In the genomic region with DNA sequence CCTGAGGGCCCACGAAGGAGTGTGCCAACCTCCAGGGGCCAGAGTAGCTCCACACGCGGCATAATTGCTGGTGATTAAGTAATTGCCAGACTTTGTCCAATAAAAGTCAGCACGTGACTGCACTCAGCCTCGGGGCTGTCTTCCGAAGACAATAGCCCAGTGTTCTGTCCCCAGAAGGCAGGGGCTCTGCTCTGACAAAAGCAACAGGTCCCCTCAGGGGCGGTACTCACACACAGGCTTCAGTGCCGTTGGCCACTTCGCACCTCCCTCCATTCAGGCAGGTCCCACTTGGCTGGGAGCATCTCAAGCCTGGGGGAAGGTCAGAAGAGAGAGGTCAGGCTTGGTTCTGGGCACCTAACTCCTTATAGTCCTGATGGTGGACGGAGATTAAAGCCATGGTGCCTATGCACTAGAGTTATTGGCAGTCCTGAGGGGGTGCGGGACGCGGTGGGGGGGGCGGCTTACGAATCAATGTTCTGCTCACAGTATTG, we compare ENCODE assay signal across 8 mouse cellular contexts. TPM values are rescaled to one million over a fixed set of nuclear protein-coding genes. Genes with fewer than 3 reads are reported as not detected.
DNase-seq lines count a peak whose midpoint lies in the region; ATAC-seq and TF ChIP-seq lines count a peak whose summit lies in the region.

No protein-coding gene starts in this region.

- H3K4me3 ChIP-seq in heart, embryonic 11.5 days (ENCODE audit: low read depth, low read length), result peak overlapping the region; percentile 73
- H3K4me3 ChIP-seq in forebrain, postnatal 0 days (ENCODE audit: low read depth, low read length), result peak overlapping the region; percentile 50
- H3K4me3 ChIP-seq in limb, embryonic 10.5 days, result peak overlapping the region; percentile 74
- peak overlapping the region; percentile 58 for H3K4me3 ChIP-seq in neural tube, embryonic 15.5 days (replicated peaks)

- no peak for TF ChIP-seq CTCF in forebrain, postnatal 0 days (IDR thresholded peaks at IDR 0.05; ENCODE audit: low read depth)

- H3K27ac ChIP-seq in heart, embryonic 11.5 days (ENCODE audit: low read depth, low read length), result peak overlapping the region; percentile 74
- H3K27ac ChIP-seq in forebrain, postnatal 0 days (ENCODE audit: low read depth, low read length), result peak overlapping the region; percentile 81
- H3K27ac ChIP-seq in limb, embryonic 10.5 days, result peak overlapping the region; percentile 83
- H3K27ac ChIP-seq in neural tube, embryonic 15.5 days (replicated peaks), result peak overlapping the region; percentile 80

- peak overlapping the region; percentile 88 for H3K4me2 ChIP-seq in heart, embryonic 11.5 days
- peak overlapping the region; percentile 88 for H3K4me2 ChIP-seq in forebrain, postnatal 0 days (ENCODE audit: low read depth)
- peak overlapping the region; percentile 85 for H3K4me2 ChIP-seq in neural tube, embryonic 15.5 days

- peaks cover 3% of the 10 kb centered on the region; the same call in 1 of the 2 replicates for H3K36me3 ChIP-seq in heart, embryonic 11.5 days (ENCODE audit: control insufficient read depth, insufficient read depth, low read length)
- no peaks in the 10 kb centered on the region for H3K36me3 ChIP-seq in forebrain, postnatal 0 days (ENCODE audit: insufficient read depth)
- peaks cover 4% of the 10 kb centered on the region; the same call in 1 of the 2 replicates for H3K36me3 ChIP-seq in limb, embryonic 10.5 days
- H3K36me3 ChIP-seq in neural tube, embryonic 15.5 days, result no peaks in the 10 kb centered on the region

- H3K9ac ChIP-seq in heart, embryonic 11.5 days (ENCODE audit: low read depth, low read length), result peak overlapping the region; percentile 85
- peak overlapping the region; percentile 59; the same call in 1 of the 2 replicates for H3K9ac ChIP-seq in forebrain, postnatal 0 days
- peak overlapping the region; percentile 67 for H3K9ac ChIP-seq in neural tube, embryonic 15.5 days (replicated peaks)

- 3% methylated on average over 15 of the region's 15 CpGs for WGBS in heart, embryonic 11.5 days (ENCODE audit: insufficient replicate concordance)
- WGBS in forebrain, postnatal 0 days, result 2% methylated on average over 15 of the region's 15 CpGs
- WGBS in limb, embryonic 10.5 days, result under 1% methylated on average over 15 of the region's 15 CpGs
- WGBS in neural tube, embryonic 15.5 days, result 1% methylated on average over 15 of the region's 15 CpGs

- H3K9me3 ChIP-seq in heart, embryonic 11.5 days (replicated peaks; ENCODE audit: control insufficient read depth, low read length), result no peaks in the 10 kb centered on the region
- no peaks in the 10 kb centered on the region for H3K9me3 ChIP-seq in forebrain, postnatal 0 days (ENCODE audit: low read length)
- no peaks in the 10 kb centered on the region for H3K9me3 ChIP-seq in limb, embryonic 10.5 days (replicated peaks)
- no peaks in the 10 kb centered on the region for H3K9me3 ChIP-seq in neural tube, embryonic 15.5 days (replicated peaks)

- peaks cover 36% of the 10 kb centered on the region for H3K27me3 ChIP-seq in heart, embryonic 11.5 days (ENCODE audit: control insufficient read depth, insufficient read depth, low read length)
- no peaks in the 10 kb centered on the region for H3K27me3 ChIP-seq in forebrain, postnatal 0 days (ENCODE audit: insufficient read depth, low read length)
- peaks cover 48% of the 10 kb centered on the region for H3K27me3 ChIP-seq in limb, embryonic 10.5 days (ENCODE audit: low read depth, poor library complexity, severe bottlenecking)
- H3K27me3 ChIP-seq in neural tube, embryonic 15.5 days (replicated peaks), result peaks cover 23% of the 10 kb centered on the region

- no peak for ATAC-seq in heart, embryonic 11.5 days (replicated peaks; ENCODE audit: insufficient number of reproducible peaks, low FRiP score, low TSS enrichment)
- ATAC-seq in forebrain, postnatal 0 days, result peak; percentile 19
- peak; percentile 30; the same call in 1 of the 2 replicates for ATAC-seq in neural tube, embryonic 15.5 days (ENCODE audit: low FRiP score)

- DNase-seq in heart, postnatal 10 days, result no peak
- peak; percentile 92 for DNase-seq in Muller cell, postnatal 12 days (ENCODE audit: inconsistent ontology term)
- DNase-seq in forebrain, postnatal 0 days, result peak; percentile 49
- DNase-seq in limb, embryonic 10.5 days (ENCODE audit: low spot score), result peak; percentile 59
- no peak for DNase-seq in gastrocnemius, adult 8-10 months (ENCODE audit: low spot score in 2 of 2)
- DNase-seq in frontal cortex, postnatal 14 days (ENCODE audit: low spot score in 2 of 2), result no peak

- intact Hi-C loops in heart, postnatal 10 days (cut with DNase I), result loop anchor here (2.0 kb wide), 3 partner anchors 25 to 53 kb away; no protein-coding TSS in a partner anchor

- H3K4me1 ChIP-seq in heart, embryonic 11.5 days (ENCODE audit: control insufficient read depth, insufficient read depth, low read length), result peaks cover 42% of the 10 kb centered on the region
- H3K4me1 ChIP-seq in forebrain, postnatal 0 days (ENCODE audit: insufficient read depth), result peaks cover 11% of the 10 kb centered on the region; the same call in 1 of the 2 replicates
- H3K4me1 ChIP-seq in limb, embryonic 10.5 days, result peaks cover 85% of the 10 kb centered on the region
- peaks cover 84% of the 10 kb centered on the region for H3K4me1 ChIP-seq in neural tube, embryonic 15.5 days

RNA-seq across cellular contexts. Expression of gene Notch1, which starts 14.8 kb away (rescaled TPM):
- 20.9 and 23.5 TPM in 2 replicates for polyA plus RNA-seq in heart, embryonic 11.5 days (2014; fragmentation: Nextera tagmentation; extraction: Ambion mirVana)
- 10 to 100 TPM; 54.0 to 54.3 TPM for total RNA-seq in heart, postnatal 10 days (2021)
- total RNA-seq in forebrain, postnatal 0 days (2014; rRNA removed), result 23.8 and 38.7 TPM in 2 replicates
- polyA plus RNA-seq in forebrain, postnatal 0 days (2015; fragmentation: Nextera tagmentation; extraction: Ambion mirVana), result 5.0 and 6.8 TPM in 2 replicates
- 8.5 and 11.8 TPM in 2 replicates for polyA plus RNA-seq in limb, embryonic 10.5 days (2016; fragmentation: Nextera tagmentation; extraction: Ambion mirVana)
- polyA plus RNA-seq in neural tube, embryonic 15.5 days (2015; fragmentation: Nextera tagmentation; extraction: Ambion mirVana), result 11.7 and 22.6 TPM in 2 replicates
- total RNA-seq in gastrocnemius, adult 8-10 months (2022), result 1 to 10 TPM; 4.9 to 7.0 (median 5.2) TPM

RNA-seq across cellular contexts. Expression of gene Sec16a, which starts 56.7 kb away (rescaled TPM):
- 23.6 and 27.1 TPM in 2 replicates for polyA plus RNA-seq in heart, embryonic 11.5 days (2014; fragmentation: Nextera tagmentation; extraction: Ambion mirVana)
- total RNA-seq in heart, postnatal 10 days (2021), result 10 to 100 TPM; 38.2 to 45.5 TPM
- 52.6 and 65.6 TPM in 2 replicates for total RNA-seq in forebrain, postnatal 0 days (2014; rRNA removed)
- polyA plus RNA-seq in forebrain, postnatal 0 days (2015; fragmentation: Nextera tagmentation; extraction: Ambion mirVana), result 9.0 and 10.9 TPM in 2 replicates
- polyA plus RNA-seq in limb, embryonic 10.5 days (2016; fragmentation: Nextera tagmentation; extraction: Ambion mirVana), result 29.4 and 37.1 TPM in 2 replicates
- 16.7 and 17.2 TPM in 2 replicates for polyA plus RNA-seq in neural tube, embryonic 15.5 days (2015; fragmentation: Nextera tagmentation; extraction: Ambion mirVana)
- 10 to 100 TPM; 22.2 to 26.6 (median 24.3) TPM for total RNA-seq in gastrocnemius, adult 8-10 months (2022)

Comparison
In these comparisons a context has a peak if more than half of its experiments do, and no peak if none do; other contexts are left out.
1. DNase-seq: peak in Muller cell, postnatal 12 days (single experiment), forebrain, postnatal 0 days (single experiment) and limb, embryonic 10.5 days (single experiment); none in heart, postnatal 10 days (0 of 2), gastrocnemius, adult 8-10 months (0 of 2) and frontal cortex, postnatal 14 days (0 of 2).
2. Peak in every context shown above with its lines, with median percentiles within 50 percentile points of each other: H3K27ac ChIP-seq, H3K4me2 ChIP-seq, H3K4me3 ChIP-seq and H3K9ac ChIP-seq.